Mouse (Mus musculus) MEL (cell line): ENCODE results near the gene Gpr173.
A peak's percentile ranks its signal among the peaks of the same experiment; 100 is the strongest.

Experiments
- CTCF ChIP-seq, 3 experiments: IDR thresholded peaks in 2 of 3; conservative IDR thresholded peaks in 1 of 3; 2 replicates each; pipeline ENCODE4 v1.5.1; 2011 to 2012; ENCODE audit warnings: low read length in 3 of 3, low read depth in 2 of 3, mild to moderate bottlenecking in 2 of 3, improper control_type of control experiment in 1 of 3, inconsistent platforms in 1 of 3, mixed read lengths in 1 of 3, moderate library complexity in 1 of 3; ENCODE audit not compliant: control insufficient read depth in 1 of 3, insufficient read depth in 1 of 3, poor library complexity in 1 of 3, severe bottlenecking in 1 of 3
- E2F4 ChIP-seq: IDR thresholded peaks from 2 replicates; pipeline ENCODE4 v1.6.1; 2011; ENCODE audit warnings: low read depth, low read length, improper control_type of control experiment, borderline replicate concordance
- HCFC1 ChIP-seq: IDR thresholded peaks from 2 replicates; pipeline ENCODE4 v1.6.1; 2012; ENCODE audit warnings: low read depth, mild to moderate bottlenecking, inconsistent platforms, low read length, improper control_type of control experiment, moderate library complexity
- MYC ChIP-seq: IDR thresholded peaks from 2 replicates; pipeline ENCODE4 v1.6.1; 2011; ENCODE audit warnings: low read depth, mild to moderate bottlenecking, low read length, improper control_type of control experiment, moderate library complexity
- POLR2A ChIP-seq, 2 experiments: IDR thresholded peaks; 2 replicates each; pipeline ENCODE4 v1.6.1; 2011 to 2012; ENCODE audit warnings: low read length in 2 of 2, mild to moderate bottlenecking in 2 of 2, control low read depth in 1 of 2, improper control_type of control experiment in 1 of 2, low read depth in 1 of 2, moderate library complexity in 1 of 2; ENCODE audit not compliant: control insufficient read depth in 1 of 2, insufficient read depth in 1 of 2, poor library complexity in 1 of 2
- RCOR1 ChIP-seq: IDR thresholded peaks from 2 replicates; pipeline ENCODE4 v1.6.1; 2012; ENCODE audit warnings: low read depth, mild to moderate bottlenecking, inconsistent platforms, low read length, improper control_type of control experiment
- SMC3 ChIP-seq: IDR thresholded peaks from 2 replicates; pipeline ENCODE4 v1.6.1; 2011; ENCODE audit warnings: low read depth, low read length, improper control_type of control experiment
- UBTF ChIP-seq: IDR thresholded peaks from 2 replicates; pipeline ENCODE4 v1.6.1; 2012; ENCODE audit warnings: low read depth, mild to moderate bottlenecking, inconsistent platforms, low read length, improper control_type of control experiment, moderate library complexity, borderline replicate concordance; ENCODE audit not compliant: insufficient read depth

DNA sequence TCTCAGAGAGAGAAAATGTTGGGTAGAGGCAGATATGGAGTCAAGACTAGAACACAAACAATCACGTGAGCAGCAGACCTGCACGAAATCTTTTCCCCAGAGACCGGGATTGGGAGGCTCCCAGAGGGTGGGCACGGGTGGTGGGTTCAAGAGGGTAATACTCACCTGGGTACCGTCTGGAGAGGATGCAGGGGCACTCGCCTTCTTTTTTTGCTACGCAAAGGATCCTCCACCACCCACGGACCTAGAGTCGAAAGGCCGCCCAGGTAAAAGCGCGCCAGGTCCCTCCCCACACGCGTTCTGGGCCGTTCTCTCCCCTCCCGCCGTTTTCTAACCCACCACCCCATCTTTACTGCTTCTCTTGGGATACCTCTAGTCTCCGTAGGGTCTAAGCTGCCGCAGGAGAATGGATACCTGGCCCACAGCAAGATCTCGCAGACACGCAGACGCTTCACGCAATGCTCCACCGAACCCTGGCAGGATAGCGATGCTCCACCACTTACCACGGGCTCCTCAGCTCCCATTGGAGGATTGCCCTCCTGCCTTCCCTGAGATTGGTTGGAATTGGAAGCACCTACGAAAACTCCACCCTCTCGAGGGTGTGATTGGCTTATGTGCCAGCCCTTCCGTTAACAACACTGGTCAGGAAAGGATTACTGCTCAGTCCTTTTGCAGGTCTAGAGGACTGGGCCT, 41.4 kb downstream of the Gpr173 start, which contains the start of gene Kantr:
- peak; percentile 51 to 86; a peak in 3 of 4 replicates for TF ChIP-seq POLR2A (IDR thresholded peaks at IDR 0.05; ENCODE audit: control insufficient read depth in 1 of 2, insufficient read depth in 1 of 2, low read depth in 1 of 2, low read length in 2 of 2, poor library complexity in 1 of 2)
- no peak for TF ChIP-seq SMC3
- no peak for TF ChIP-seq UBTF
- TF ChIP-seq RCOR1, result 0 out of 2 replicates have a peak, but pooled peaks have one; percentile 34
- TF ChIP-seq E2F4, result no peak
- TF ChIP-seq CTCF (IDR thresholded peaks at IDR 0.05 in 2 of 3, conservative IDR thresholded peaks at IDR 0.05 in 1 of 3; ENCODE audit: control insufficient read depth in 1 of 3, insufficient read depth in 1 of 3, low read depth in 2 of 3, low read length in 3 of 3, poor library complexity in 1 of 3, severe bottlenecking in 1 of 3), result no peak
- TF ChIP-seq MYC, result 0 out of 2 replicates have a peak, but pooled peaks have one; percentile 17
- TF ChIP-seq HCFC1, result peak; percentile 76
